Mouse (Mus musculus) myocyte (in vitro differentiated cells): ENCODE results near the gene Lmo2. TPM values are rescaled to one million over a fixed set of nuclear protein-coding genes. Genes with fewer than 3 reads are reported as not detected.
"Not testable (repeated sequence)": the region's sequence is repeated elsewhere in the genome, so short reads cannot be mapped to it uniquely, and the experiment has no call there.

ENCODE experiments used
- H3K27me3 ChIP-seq: one replicate; pipeline ENCODE4 v1.6.1; 2011; ENCODE audit not compliant: control insufficient read depth, insufficient read depth, insufficient read length
- H3K36me3 ChIP-seq: one replicate; pipeline ENCODE4 v1.6.1; 2011; ENCODE audit not compliant: control insufficient read depth, insufficient read depth
- H3K4me2 ChIP-seq: one replicate; pipeline ENCODE4 v1.6.1; 2011; ENCODE audit warnings: low read depth, control low read depth
- H3K4me3 ChIP-seq: one replicate; pipeline ENCODE4 v1.5.1; 2011; ENCODE audit warnings: mild to moderate bottlenecking, control low read depth, moderate library complexity
- H3K79me2 ChIP-seq: one replicate; pipeline ENCODE4 v1.6.1; 2011; ENCODE audit not compliant: control insufficient read depth, insufficient read depth
- H3ac ChIP-seq: one replicate; pipeline ENCODE4 v1.6.1; 2011; ENCODE audit not compliant: control insufficient read depth, insufficient read length
- CEBPB ChIP-seq: IDR thresholded peaks from 2 replicates; pipeline ENCODE4 v1.6.1; 2011; ENCODE audit warnings: mild to moderate bottlenecking, moderate library complexity; ENCODE audit not compliant: poor library complexity, insufficient read depth, severe bottlenecking
- E2F4 ChIP-seq: IDR thresholded peaks from one replicate; pipeline ENCODE4 v1.6.1; 2011; ENCODE audit warnings: mild to moderate bottlenecking, control low read depth, moderate library complexity; ENCODE audit not compliant: insufficient read depth
- MAX ChIP-seq: IDR thresholded peaks from one replicate; pipeline ENCODE4 v1.6.1; 2011; ENCODE audit warnings: low read depth, mild to moderate bottlenecking, control low read depth
- MYOD1 ChIP-seq, 3 experiments: IDR thresholded peaks; one replicate each; pipeline ENCODE4 v1.6.1; 2011; ENCODE audit warnings: control low read depth in 2 of 3, low read depth in 2 of 3, mild to moderate bottlenecking in 2 of 3, moderate library complexity in 1 of 3; ENCODE audit not compliant: insufficient read length in 2 of 3, control insufficient read depth in 1 of 3
- MYOG ChIP-seq, 3 experiments: IDR thresholded peaks; one replicate each; pipeline ENCODE4 v1.6.1; 2011; ENCODE audit warnings: control low read depth in 2 of 3, low read depth in 2 of 3, mild to moderate bottlenecking in 2 of 3; ENCODE audit not compliant: insufficient read length in 2 of 3, control insufficient read depth in 1 of 3, insufficient read depth in 1 of 3
- POLR2A ChIP-seq: IDR thresholded peaks from one replicate; pipeline ENCODE4 v1.6.1; 2011; ENCODE audit warnings: low read depth, mild to moderate bottlenecking, control low read depth, moderate library complexity; ENCODE audit not compliant: insufficient read length
- POLR2AphosphoS2 ChIP-seq: IDR thresholded peaks from one replicate; pipeline ENCODE4 v1.6.1; 2011; ENCODE audit warnings: low read depth, control low read depth; ENCODE audit not compliant: insufficient read length
- REST ChIP-seq: IDR thresholded peaks from one replicate; pipeline ENCODE4 v1.6.1; 2011; ENCODE audit warnings: mild to moderate bottlenecking, control low read depth, moderate library complexity; ENCODE audit not compliant: insufficient read depth, insufficient read length
- SRF ChIP-seq: IDR thresholded peaks from one replicate; pipeline ENCODE4 v1.6.1; 2011; ENCODE audit warnings: low read depth; ENCODE audit not compliant: control insufficient read depth, insufficient read length
- TCF12 ChIP-seq: IDR thresholded peaks from one replicate; pipeline ENCODE4 v1.6.1; 2011; ENCODE audit warnings: mild to moderate bottlenecking, control low read depth; ENCODE audit not compliant: poor library complexity, insufficient read depth, severe bottlenecking
- TCF3 ChIP-seq: IDR thresholded peaks from one replicate; pipeline ENCODE4 v1.6.1; 2011; ENCODE audit warnings: low read depth, control low read depth; ENCODE audit not compliant: insufficient read length
- USF1 ChIP-seq: IDR thresholded peaks from one replicate; pipeline ENCODE4 v1.6.1; 2011; ENCODE audit warnings: low read depth, mild to moderate bottlenecking, control low read depth, moderate library complexity
- polyA plus RNA-seq: library from polyadenylated mRNA; unstranded; fragments of >200 nt; fragmentation: generic; extraction: Trizol; gene quantifications from one replicate; pipeline ENCODE4 v1.2.1, GENCODE M21; 2012; ENCODE audit warnings: missing spikeins

Gene Lmo2
- polyA plus RNA-seq, 1 experiment = 0.11 TPM

DNA sequence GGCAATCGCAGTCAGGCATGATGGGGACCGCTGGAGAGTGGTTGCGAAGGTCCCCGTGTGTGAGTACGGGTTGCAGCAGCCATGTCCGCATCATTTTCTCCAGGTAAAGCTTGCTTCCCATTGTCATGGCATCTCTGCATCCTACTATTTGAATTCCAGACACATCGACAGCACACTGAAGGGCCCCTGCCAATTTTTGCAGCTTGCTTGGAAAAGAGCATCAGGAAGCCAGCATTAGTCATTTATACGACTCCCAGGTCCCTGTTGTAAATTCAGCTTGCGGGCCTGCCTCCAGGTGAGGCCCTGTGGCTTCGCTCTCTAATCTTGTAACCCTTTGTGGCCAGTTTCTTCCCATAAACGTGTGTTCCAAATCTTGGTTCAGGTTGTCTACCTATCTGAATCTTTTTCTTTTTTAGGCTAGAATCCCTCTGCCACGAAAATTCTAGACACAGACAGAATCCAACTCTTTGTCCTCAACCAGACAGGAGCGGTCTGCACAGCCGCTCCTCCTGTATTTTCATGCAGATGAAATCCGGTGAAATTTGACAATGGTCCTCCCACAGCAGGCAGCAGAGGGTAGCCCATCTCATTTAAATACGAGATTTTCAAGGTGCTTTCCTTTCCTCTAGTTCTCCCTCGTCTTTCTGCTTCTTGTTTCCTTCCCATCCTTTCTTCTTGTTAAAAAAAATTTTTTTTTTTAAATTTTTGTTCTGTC lies 35.0 kb downstream of the Lmo2 start:
- H3K4me2 ChIP-seq = no peak overlapping the region
- TF ChIP-seq POLR2A (no peak), USF1 (no peak), CEBPB (no peak), MAX (no peak), TCF12 (no peak), REST (no peak), TCF3 (no peak), E2F4 (no peak)
- H3K4me3 ChIP-seq = no peak overlapping the region
- peaks cover 45% of the 10 kb centered on the region for H3K27me3 ChIP-seq
- no peaks in the 10 kb centered on the region for H3K79me2 ChIP-seq
- H3ac ChIP-seq = no peak overlapping the region
- H3K36me3 ChIP-seq = no peaks in the 10 kb centered on the region

DNA sequence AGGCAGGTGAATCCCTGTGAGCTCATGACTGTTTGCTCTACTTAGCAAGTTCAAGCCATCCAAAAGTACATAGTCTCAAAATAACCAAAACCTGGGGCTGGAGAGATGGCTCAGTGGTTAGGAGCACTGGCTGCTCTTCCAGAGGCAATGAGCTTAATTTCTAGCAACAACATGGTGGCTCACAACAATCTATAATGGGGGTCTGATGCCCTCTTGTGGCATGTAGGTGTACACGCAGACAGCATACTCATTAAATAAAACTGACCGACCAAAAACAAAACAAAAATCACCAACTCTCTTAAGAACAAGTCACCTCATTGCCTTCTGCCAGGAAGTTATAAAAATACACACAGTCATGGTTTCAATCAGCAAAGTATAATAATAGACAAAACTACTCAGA lies 43.3 kb downstream of the Lmo2 start:
- no peaks in the 10 kb centered on the region for H3K79me2 ChIP-seq
- H3K27me3 ChIP-seq = peaks cover 22% of the 10 kb centered on the region
- no peak for TF ChIP-seq MYOG (IDR thresholded peaks at IDR 0.05; ENCODE audit: control insufficient read depth in 1 of 3, insufficient read depth in 1 of 3, insufficient read length in 2 of 3, low read depth in 2 of 3)
- no peak for TF ChIP-seq SRF
- TF ChIP-seq POLR2A = no peak
- H3K4me2 ChIP-seq = no peak overlapping the region
- H3K4me3 ChIP-seq = no peak overlapping the region
- H3K36me3 ChIP-seq = no peaks in the 10 kb centered on the region
- no peak overlapping the region for H3ac ChIP-seq

DNA sequence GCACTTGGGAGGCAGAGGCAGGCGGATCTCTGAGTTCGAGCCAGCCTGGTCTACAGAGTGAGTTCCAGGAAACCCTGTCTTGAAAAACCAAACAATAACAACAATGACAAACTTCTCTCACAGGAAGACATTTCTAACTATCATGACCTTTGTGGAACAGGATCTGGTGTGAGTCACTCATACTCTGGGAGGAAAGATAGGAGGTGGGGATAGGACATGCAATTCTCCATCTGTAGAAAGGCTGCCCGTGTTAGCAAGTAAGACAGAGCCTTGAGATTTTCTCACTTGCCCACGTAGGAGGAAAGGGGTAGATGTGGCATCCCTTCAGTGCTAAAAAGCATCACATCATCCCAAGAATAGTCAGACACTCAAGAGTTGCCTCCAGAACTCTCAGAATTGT lies 44.1 kb downstream of the Lmo2 start:
- H3K79me2 ChIP-seq = no peaks in the 10 kb centered on the region
- H3K4me3 ChIP-seq = no peak overlapping the region
- H3K36me3 ChIP-seq = no peaks in the 10 kb centered on the region
- H3K4me2 ChIP-seq = no peak overlapping the region
- no peak overlapping the region for H3ac ChIP-seq
- peaks cover 24% of the 10 kb centered on the region for H3K27me3 ChIP-seq
- TF ChIP-seq MYOG (IDR thresholded peaks at IDR 0.05; ENCODE audit: control insufficient read depth in 1 of 3, insufficient read depth in 1 of 3, insufficient read length in 2 of 3, low read depth in 2 of 3) (no peak), TCF3 (no peak), MYOD1 (IDR thresholded peaks at IDR 0.05; ENCODE audit: control insufficient read depth in 1 of 3, insufficient read length in 2 of 3, low read depth in 2 of 3) (no peak), E2F4 (no peak), REST (no peak), CEBPB (no peak), USF1 (no peak), MAX (no peak), SRF (no peak), POLR2AphosphoS2 (no peak), POLR2A (no peak), TCF12 (no peak)

DNA sequence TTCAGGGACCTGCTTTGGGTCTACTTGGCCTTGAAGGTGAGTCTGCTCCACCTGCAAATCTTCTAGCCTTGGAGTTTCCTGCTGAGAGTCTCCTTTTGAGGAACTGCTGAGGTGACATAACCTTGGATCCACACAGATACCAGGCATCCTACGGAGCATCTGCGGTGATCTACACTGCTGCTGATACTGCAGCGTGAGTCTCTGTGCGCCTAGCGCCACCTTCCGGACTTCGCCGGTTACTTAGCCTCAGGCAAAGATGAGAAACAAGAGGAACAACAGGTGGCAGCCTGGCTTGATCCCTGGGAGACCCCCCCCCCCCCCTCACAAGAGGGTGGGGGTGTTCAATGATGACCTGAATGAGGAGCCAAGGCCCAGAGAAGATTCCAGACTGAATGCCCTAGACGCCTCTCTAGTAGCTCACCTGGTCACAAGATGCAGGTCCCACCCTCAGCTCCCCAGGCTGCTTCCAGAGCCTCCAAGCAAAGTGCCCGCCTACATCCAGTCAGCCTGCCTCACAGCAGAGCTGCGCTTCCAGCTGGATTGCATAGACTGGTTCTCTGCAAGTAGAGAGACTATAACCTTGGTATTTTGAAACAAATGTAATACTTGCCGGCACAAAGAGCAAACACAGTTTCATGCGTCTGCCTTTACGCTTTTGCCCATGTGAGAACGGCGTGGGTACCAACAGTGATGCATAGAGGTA lies 45.1 kb downstream of the Lmo2 start:
- Histone ChIP-seq H3K79me2 (no peaks in the 10 kb centered on the region), H3ac (no peak overlapping the region), H3K4me2 (no peak overlapping the region), H3K36me3 (no peaks in the 10 kb centered on the region), H3K4me3 (no peak overlapping the region), H3K27me3 (peaks cover 32% of the 10 kb centered on the region)
- TF ChIP-seq USF1 (no peak), TCF3 (no peak), E2F4 (no peak), POLR2A (no peak), MAX (no peak), MYOG (IDR thresholded peaks at IDR 0.05; ENCODE audit: control insufficient read depth in 1 of 3, insufficient read depth in 1 of 3, insufficient read length in 2 of 3, low read depth in 2 of 3) (no peak)

DNA sequence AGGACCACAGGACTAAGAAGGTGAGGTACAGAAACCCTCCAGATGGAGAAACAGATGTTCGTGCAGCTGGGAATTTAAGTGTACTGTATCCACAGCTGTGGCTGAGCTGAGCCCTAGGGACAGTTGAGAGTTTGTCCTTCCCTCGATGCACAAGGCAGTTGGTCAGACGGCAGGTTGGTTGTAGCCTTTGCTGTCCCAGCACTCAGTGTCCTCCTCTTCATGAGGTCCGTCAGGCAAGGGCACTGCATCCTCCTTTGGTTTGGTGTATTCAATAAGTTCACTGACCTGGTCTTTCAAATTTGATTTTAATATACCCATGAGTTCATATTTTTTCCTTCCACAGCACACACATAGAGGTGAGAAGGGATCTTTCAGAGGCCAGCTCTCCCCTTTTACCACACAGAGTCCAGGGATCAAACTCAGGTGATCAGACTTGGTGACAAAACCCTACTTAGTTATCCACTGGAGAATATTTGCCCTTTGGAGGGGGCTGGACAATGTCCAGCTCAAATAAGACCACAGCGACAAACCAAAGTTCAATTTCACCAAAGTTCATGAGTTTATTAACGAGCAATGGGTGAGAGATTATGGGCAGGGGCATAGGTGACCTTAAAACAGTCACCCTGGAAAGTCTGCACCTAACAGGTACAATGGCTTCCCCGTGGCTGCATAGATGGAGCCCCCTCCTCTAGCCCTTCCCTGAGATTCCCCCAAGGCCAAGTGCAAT lies 50.2 kb downstream of the Lmo2 start:
- H3K79me2 ChIP-seq = no peaks in the 10 kb centered on the region
- no peaks in the 10 kb centered on the region for H3K36me3 ChIP-seq
- H3K27me3 ChIP-seq = peaks cover 28% of the 10 kb centered on the region
- H3K4me2 ChIP-seq = no peak overlapping the region
- H3ac ChIP-seq = no peak overlapping the region
- H3K4me3 ChIP-seq = no peak overlapping the region
- TF ChIP-seq MYOD1 (IDR thresholded peaks at IDR 0.05; ENCODE audit: control insufficient read depth in 1 of 3, insufficient read length in 2 of 3, low read depth in 2 of 3) (no peak), CEBPB (no peak), MYOG (IDR thresholded peaks at IDR 0.05; ENCODE audit: control insufficient read depth in 1 of 3, insufficient read depth in 1 of 3, insufficient read length in 2 of 3, low read depth in 2 of 3) (no peak), REST (no peak), POLR2A (no peak), TCF12 (no peak), USF1 (no peak), TCF3 (no peak), E2F4 (no peak)

DNA sequence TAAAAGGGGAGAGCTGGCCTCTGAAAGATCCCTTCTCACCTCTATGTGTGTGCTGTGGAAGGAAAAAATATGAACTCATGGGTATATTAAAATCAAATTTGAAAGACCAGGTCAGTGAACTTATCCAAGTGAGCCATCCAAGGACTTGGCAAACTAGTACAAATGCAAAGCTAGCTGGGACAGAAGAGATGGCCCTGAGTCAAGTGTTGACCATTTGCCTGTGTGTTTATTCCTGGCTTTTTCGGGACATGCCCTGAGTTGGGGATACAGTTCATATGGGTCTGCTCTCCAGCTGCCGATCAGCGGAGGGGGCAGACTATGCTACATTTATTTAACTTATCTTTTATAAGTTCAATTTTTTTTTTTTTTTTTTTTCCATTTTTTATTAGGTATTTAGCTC lies 51.1 kb downstream of the Lmo2 start:
- not testable (repeated sequence) for H3K79me2 ChIP-seq, H3K36me3 ChIP-seq, H3K4me2 ChIP-seq, H3K4me3 ChIP-seq, H3ac ChIP-seq
- H3K27me3 ChIP-seq = peaks cover 21% of the 10 kb centered on the region
